Mouse (Mus musculus) gastrocnemius, postnatal 4 days (tissue): ENCODE data around the gene Pcp2. TPM values are rescaled to one million over a fixed set of nuclear protein-coding genes. Genes with fewer than 3 reads are reported as not detected.

Experiments
- total RNA-seq, 2 experiments: library from RNA; stranded (reverse); gene quantifications; 2 replicates each; pipeline ENCODE4 v1.2.3; 2021

Gene Pcp2
- total RNA-seq, 2 experiments from 2014 or later: 0.65 TPM; not detected in 1

Other genes with a start within 250 kb of the Pcp2 start
- gene Arhgef18, start 232.5 kb downstream of the Pcp2 start, total RNA-seq: 10 to 100 TPM; 16.9 to 17.3 TPM
- 1 to 10 TPM; 3.1 to 5.9 TPM for gene Pex11g, start 157.9 kb downstream of the Pcp2 start, total RNA-seq
- gene Tex45, start 154.7 kb downstream of the Pcp2 start, total RNA-seq: under 1 TPM in 1 of 2 experiments, not detected in 1; 0.16 TPM
- gene Zfp358, start 132.4 kb downstream of the Pcp2 start, total RNA-seq: 10 to 100 TPM; 22.3 to 23.6 TPM
- gene Mcoln1, start 125.1 kb downstream of the Pcp2 start, total RNA-seq: 10 to 100 TPM; 22.8 to 26.7 TPM
- 10 to 100 TPM; 15.8 to 20.6 TPM for gene Pnpla6, start 110.2 kb downstream of the Pcp2 start, total RNA-seq
- gene C330021F23Rik, start 57.6 kb downstream of the Pcp2 start, total RNA-seq: not detected
- gene Camsap3, start 38.3 kb downstream of the Pcp2 start, total RNA-seq: 1 to 10 TPM; 1.8 to 2.6 TPM
- 10 to 100 TPM; 21.1 to 23.2 TPM for gene Xab2, start 4.2 kb downstream of the Pcp2 start, total RNA-seq
- 10 to 100 TPM; 59.7 to 70.0 TPM for gene Pet100, start 4.0 kb downstream of the Pcp2 start, total RNA-seq
- 1 to 10 TPM; 3.1 to 7.2 TPM for gene Stxbp2, start 5.4 kb upstream of the Pcp2 start, total RNA-seq
- 10 to 100 TPM in 1 of 2 experiments, 1 to 10 TPM in 1; 7.6 to 11.6 TPM for gene Retn, start 30.2 kb upstream of the Pcp2 start, total RNA-seq
- under 1 TPM; 0.25 to 0.52 TPM for gene Mcemp1, start 40.2 kb upstream of the Pcp2 start, total RNA-seq
- 1 to 10 TPM; 2.5 to 2.9 TPM for gene Fcor, start 46.8 kb upstream of the Pcp2 start, total RNA-seq
- gene Trappc5, start 50.8 kb upstream of the Pcp2 start, total RNA-seq: 10 to 100 TPM; 25.9 to 27.8 TPM
- gene Fcer2a, start 68.6 kb upstream of the Pcp2 start, total RNA-seq: under 1 TPM; 0.67 to 0.86 TPM
- gene Clec4g, start 95.1 kb upstream of the Pcp2 start, total RNA-seq: under 1 TPM in 1 of 2 experiments, not detected in 1; 0.21 TPM
- not detected for gene Cd209a, start 123.4 kb upstream of the Pcp2 start, total RNA-seq
- not detected for gene Cd209e, start 228.8 kb upstream of the Pcp2 start, total RNA-seq